Mouse (Mus musculus) thymus, postnatal 10 days (tissue): ENCODE data around the gene Macf1.
A peak's percentile ranks its signal among the peaks of the same experiment; 100 is the strongest.

Experiments
- DNase-seq, 2 experiments: peaks; one replicate each; pipeline ENCODE4 v3.0.0; 2021; ENCODE audit warnings: low spot score in 2 of 2

Gene Macf1

DNA sequence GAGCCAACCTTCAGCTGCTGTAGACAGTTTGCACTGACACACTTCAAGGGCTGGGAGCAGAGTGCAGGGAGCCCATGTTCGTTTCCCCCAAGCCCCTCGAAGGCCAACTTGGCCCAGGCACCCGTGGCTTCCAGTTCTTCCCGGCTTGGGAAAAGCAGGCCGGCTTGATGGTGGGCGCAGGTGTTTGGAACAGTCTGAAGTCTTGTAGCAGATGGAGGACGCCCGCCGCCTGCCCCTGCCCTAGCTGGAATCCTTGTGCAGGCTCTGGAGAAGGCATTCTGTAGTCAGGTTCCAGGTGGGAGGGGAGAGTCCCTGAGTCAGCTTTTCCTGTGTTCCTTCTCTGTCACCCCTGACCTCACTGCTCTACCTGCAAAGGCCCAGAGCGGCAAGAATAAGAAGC is 377.2 kb downstream of the Macf1 start:
- DNase-seq: no peak

DNA sequence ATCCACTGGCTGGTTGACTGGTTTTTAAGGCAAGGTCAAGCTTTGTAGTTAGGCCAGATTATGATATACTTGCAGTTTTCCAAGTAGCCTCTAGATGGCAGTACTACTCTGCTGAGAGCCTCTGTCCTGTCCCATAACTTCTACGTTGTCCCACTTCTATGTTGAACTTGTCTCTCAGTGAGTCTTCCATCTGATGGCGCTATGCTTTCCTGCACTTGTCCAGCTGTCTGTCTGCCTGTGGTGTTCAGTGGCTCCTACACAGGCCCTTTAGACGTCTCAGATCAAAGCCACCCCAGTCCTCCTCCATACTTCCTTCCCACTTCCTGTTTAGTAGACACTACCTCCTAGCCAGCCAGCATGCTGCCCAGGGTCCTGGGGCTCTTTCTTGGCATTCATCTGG is 378.4 kb downstream of the Macf1 start:
- peak in 1 of 2 experiments; percentile 27 for DNase-seq
